Mouse (Mus musculus) megakaryocyte, embryonic 14.5 days (primary cell): ENCODE measurements around the gene Nkpd1.

ENCODE experiments used
- FLI1 ChIP-seq: IDR thresholded peaks from 2 replicates; pipeline ENCODE4 v1.6.1; 2012; ENCODE audit warnings: low read length, inconsistent platforms, mixed read lengths
- GATA1 ChIP-seq: IDR thresholded peaks from 3 replicates; pipeline ENCODE4 v1.6.1; 2012; ENCODE audit warnings: mixed read lengths, low read length, inconsistent platforms, borderline replicate concordance

- TF ChIP-seq FLI1 (no peak), GATA1 (no peak)
Observed at GRCm38 (mm10) chr7:19552443-19552842, 34.8 kb downstream of the Nkpd1 start.
